Mouse (Mus musculus): ENCODE measurements around the gene Gm21748.
"Not testable (repeated sequence)": the region's sequence is repeated elsewhere in the genome, so short reads cannot be mapped to it uniquely, and the experiment has no call there.

Gm21748 gene

DNA sequence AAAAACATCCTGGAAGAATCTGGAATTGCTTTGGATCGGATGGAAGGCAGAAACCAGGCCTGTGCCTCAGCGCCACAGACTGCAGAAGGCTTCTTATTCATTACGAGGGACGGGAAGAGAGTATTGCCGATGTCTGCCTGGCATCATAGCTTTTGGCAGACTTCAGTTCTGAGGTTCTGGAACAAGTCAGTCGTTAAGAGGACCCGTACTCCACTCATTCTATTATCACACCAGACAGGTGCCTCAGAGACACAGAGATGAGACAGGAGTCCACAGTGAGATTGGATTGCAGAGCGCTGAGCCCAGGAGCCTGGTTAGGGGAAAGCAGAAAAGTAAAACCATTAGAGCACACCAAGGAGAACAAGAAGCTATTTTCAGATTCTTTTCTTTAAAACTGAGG is at the start of gene Gm21748:
Gm21748 (minus strand) TSS at position 101 of the 400 bp plus-strand sequence.
- not testable (repeated sequence) for DNase-seq

All from cerebellum, adult 8-10 months (tissue).